Mouse (Mus musculus): ENCODE data around the gene Slc37a1.

DNA sequence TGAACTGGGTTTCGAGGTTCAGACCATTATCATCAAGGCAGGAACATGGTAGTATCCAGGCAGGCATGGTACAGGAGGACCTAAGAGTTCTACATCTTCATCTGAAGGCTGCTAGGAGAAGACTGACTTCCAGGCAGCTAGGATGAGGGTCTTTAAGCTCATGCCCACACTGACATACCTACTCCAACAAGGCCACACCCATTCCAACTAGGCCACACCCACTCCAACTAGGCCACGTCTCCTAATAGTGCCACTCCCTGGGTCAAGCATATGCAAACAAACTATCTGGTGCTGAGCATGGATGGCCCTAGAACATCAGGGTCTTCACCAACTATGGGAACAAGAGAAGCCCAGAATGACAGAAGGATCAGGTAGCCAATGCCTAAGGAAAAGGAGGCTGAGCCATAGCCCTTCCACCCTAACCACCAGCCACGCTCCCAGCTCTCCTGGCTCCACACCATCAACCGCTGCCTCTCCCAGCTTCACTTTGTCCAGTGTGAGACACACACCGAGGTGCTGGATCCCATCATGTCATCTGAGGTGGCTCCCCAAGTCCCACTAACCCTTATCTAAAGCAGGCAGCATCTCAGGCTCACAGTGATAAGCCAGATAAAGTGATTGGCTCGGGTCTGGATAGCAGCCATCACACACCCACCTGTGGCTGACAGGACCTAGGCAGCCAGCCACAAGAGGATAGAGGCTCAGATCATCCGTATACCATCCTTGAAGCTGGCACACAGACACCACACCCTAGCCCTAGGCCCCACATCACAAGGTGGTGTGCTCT lies 48.2 kb upstream of the Slc37a1 start:
- no peak for TF ChIP-seq CTCF (IDR thresholded peaks at IDR 0.05; ENCODE audit: control insufficient read depth, insufficient read depth, low read length)
- no peak for TF ChIP-seq POLR2A (IDR thresholded peaks at IDR 0.05; ENCODE audit: borderline replicate concordance, control insufficient read depth, low read depth, low read length)

Measured in bone marrow, adult 2 months (tissue).